Mouse (Mus musculus): ENCODE measurements at regions not wholly inside any gene's neighbourhood (a gene's known extent, or its start where the extent isn't known, plus 50 kb on each side); places are given as distances from the start of the nearest gene placed in this dataset.

DNA sequence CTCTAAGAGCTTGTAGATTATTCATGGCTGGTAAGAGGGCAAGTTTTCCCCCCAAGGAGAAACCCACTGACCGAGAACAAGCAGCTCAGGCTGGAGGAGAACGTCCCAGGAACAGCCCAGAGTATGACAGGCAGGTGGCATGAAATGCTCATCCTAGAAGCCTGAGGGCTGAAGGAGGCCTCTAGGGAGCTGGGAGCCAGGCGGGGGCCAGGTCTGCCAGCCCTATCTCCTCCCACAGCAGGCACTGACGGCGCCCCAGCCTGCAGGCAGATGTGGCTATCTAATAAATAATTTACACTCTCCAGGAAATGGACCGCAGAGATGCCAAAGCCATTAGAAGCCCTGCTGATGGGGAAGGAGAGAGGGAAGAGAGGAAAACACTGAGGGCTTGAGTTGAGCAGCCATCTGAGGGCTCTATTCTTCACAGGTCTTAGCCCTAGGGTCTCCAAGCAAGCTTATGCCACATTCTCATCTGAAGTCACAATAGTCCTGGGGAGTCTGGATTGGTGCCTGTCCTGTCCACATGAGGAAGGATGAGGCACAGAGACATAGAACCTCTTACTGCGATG lies 176.1 kb downstream of the Mycn start:
- TF ChIP-seq CTCF (IDR thresholded peaks at IDR 0.05), result no peak
- H3K27ac ChIP-seq (ENCODE audit: low read depth, low read length), result no peak overlapping the region
- no peak for DNase-seq (ENCODE audit: low spot score)
- 0 out of 2 replicates have a peak, but pooled peaks have one; percentile 31 for ATAC-seq (ENCODE audit: low FRiP score)
- H3K9ac ChIP-seq (replicated peaks; ENCODE audit: low read length, poor library complexity, severe bottlenecking), result no peak overlapping the region
- no peaks in the 10 kb centered on the region for H3K9me3 ChIP-seq (ENCODE audit: low read length)
- H3K36me3 ChIP-seq (ENCODE audit: insufficient read depth, low read length), result no peaks in the 10 kb centered on the region
- 42% methylated on average over 7 of the region's 7 CpGs for WGBS
- no peak overlapping the region for H3K4me3 ChIP-seq (ENCODE audit: low read depth, low read length)
- no peaks in the 10 kb centered on the region for H3K27me3 ChIP-seq (ENCODE audit: insufficient read depth, low read length)
- H3K4me1 ChIP-seq (ENCODE audit: insufficient read depth, low read length), result peaks cover 4% of the 10 kb centered on the region; the same call in 1 of the 2 replicates
- H3K4me2 ChIP-seq (ENCODE audit: low read depth, low read length, poor library complexity, severe bottlenecking), result no peak overlapping the region

DNA sequence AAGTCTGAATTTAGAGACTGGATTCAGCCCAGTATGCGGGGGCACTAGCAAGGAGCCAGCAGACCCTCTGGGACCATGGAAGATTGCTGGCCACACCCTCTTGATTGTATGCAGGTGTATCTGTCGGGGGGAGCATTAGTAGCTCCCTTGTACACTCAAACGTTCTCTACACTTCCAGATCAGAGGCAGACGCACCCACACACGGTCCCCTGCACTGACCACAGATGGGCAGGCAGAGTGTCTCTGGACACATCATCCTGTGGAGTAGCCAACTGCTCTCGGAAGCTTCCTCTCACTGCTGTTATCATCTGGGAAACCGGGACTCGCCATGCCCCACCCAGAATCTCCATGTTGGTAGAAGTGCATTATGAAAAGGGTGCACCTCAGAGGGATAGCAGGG lies 176.7 kb downstream of the Mycn start:
- Histone ChIP-seq H3K27ac (ENCODE audit: low read depth, low read length) (no peak overlapping the region), H3K4me1 (ENCODE audit: insufficient read depth, low read length) (peaks cover 4% of the 10 kb centered on the region; the same call in 1 of the 2 replicates), H3K4me3 (ENCODE audit: low read depth, low read length) (no peak overlapping the region), H3K9me3 (ENCODE audit: low read length) (no peaks in the 10 kb centered on the region), H3K27me3 (ENCODE audit: insufficient read depth, low read length) (no peaks in the 10 kb centered on the region), H3K4me2 (ENCODE audit: low read depth, low read length, poor library complexity, severe bottlenecking) (no peak overlapping the region), H3K36me3 (ENCODE audit: insufficient read depth, low read length) (no peaks in the 10 kb centered on the region), H3K9ac (replicated peaks; ENCODE audit: low read length, poor library complexity, severe bottlenecking) (no peak overlapping the region)
- 79% methylated on average over 8 of the region's 8 CpGs for WGBS
- no peak for ATAC-seq (ENCODE audit: low FRiP score)
- TF ChIP-seq CTCF (IDR thresholded peaks at IDR 0.05), result no peak
- DNase-seq (ENCODE audit: low spot score), result no peak

DNA sequence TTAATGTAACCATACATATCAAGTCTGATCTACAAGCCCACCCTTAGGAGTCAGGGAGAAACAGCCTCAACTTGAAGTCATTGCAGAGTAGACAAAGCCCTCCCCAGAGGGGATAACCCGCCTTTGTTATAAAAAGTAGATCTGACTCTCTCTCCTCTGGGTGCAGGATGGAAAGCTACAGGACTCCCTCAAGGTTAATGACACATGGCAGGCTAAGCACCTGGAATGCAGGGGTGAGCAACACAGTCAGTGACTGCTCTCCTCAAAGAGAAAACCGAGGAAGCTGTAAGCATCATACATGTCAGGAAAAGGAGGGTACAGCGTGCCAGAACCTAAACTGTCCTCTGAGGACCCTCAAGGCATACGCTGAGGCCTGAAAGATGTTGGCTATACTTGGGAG lies 177.1 kb downstream of the Mycn start:
- ATAC-seq (ENCODE audit: low FRiP score), result no peak
- WGBS, result 88% methylated on average over 4 of the region's 4 CpGs
- H3K36me3 ChIP-seq (ENCODE audit: insufficient read depth, low read length), result no peaks in the 10 kb centered on the region
- peaks cover 4% of the 10 kb centered on the region; the same call in 1 of the 2 replicates for H3K4me1 ChIP-seq (ENCODE audit: insufficient read depth, low read length)
- H3K4me2 ChIP-seq (ENCODE audit: low read depth, low read length, poor library complexity, severe bottlenecking), result no peak overlapping the region
- H3K27ac ChIP-seq (ENCODE audit: low read depth, low read length), result no peak overlapping the region
- no peak overlapping the region for H3K9ac ChIP-seq (replicated peaks; ENCODE audit: low read length, poor library complexity, severe bottlenecking)
- no peaks in the 10 kb centered on the region for H3K9me3 ChIP-seq (ENCODE audit: low read length)
- no peak overlapping the region for H3K4me3 ChIP-seq (ENCODE audit: low read depth, low read length)
- no peak for DNase-seq (ENCODE audit: low spot score)
- H3K27me3 ChIP-seq (ENCODE audit: insufficient read depth, low read length), result no peaks in the 10 kb centered on the region
- no peak for TF ChIP-seq CTCF (IDR thresholded peaks at IDR 0.05)

DNA sequence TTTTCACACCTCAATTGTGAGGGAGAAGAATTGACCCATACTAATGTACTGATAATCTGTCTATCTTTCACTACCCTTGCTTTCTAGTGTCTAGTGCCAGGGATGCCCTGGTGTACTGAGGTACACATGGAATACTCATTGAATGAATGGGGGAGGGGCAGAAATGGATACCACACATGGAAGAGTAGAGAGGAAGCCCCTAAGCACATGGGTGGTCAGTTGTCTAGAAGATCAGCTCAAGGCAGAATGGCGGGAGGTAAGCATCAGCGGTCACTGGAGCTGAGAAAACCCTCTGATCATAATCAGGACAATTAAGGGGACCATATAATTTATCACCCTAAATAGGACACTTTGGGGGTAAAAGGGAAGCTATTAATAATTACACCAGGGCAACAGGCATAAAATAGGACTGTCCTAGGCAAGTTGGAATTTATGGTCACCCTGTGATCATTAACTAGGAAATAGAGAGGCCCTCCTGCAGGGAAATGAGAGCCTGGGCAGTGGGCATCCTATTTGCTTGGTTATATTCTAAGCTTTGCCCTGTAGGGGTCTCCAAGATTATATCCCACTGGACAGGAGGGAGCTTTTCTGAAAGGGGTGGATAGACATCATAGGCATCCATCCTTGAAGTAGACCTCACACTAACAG lies 185.3 kb downstream of the Mycn start:
- Histone ChIP-seq H3K4me2 (ENCODE audit: low read depth, low read length, poor library complexity, severe bottlenecking) (no peak overlapping the region), H3K9me3 (ENCODE audit: low read length) (no peaks in the 10 kb centered on the region), H3K4me1 (ENCODE audit: insufficient read depth, low read length) (no peaks in the 10 kb centered on the region), H3K27me3 (ENCODE audit: insufficient read depth, low read length) (no peaks in the 10 kb centered on the region), H3K4me3 (ENCODE audit: low read depth, low read length) (no peak overlapping the region), H3K36me3 (ENCODE audit: insufficient read depth, low read length) (no peaks in the 10 kb centered on the region), H3K9ac (replicated peaks; ENCODE audit: low read length, poor library complexity, severe bottlenecking) (no peak overlapping the region), H3K27ac (ENCODE audit: low read depth, low read length) (no peak overlapping the region)
- no peak for TF ChIP-seq CTCF (IDR thresholded peaks at IDR 0.05)
- ATAC-seq (ENCODE audit: low FRiP score) (no peak), DNase-seq (ENCODE audit: low spot score) (no peak)
- WGBS, result 86% methylated on average over 2 of the region's 2 CpGs

DNA sequence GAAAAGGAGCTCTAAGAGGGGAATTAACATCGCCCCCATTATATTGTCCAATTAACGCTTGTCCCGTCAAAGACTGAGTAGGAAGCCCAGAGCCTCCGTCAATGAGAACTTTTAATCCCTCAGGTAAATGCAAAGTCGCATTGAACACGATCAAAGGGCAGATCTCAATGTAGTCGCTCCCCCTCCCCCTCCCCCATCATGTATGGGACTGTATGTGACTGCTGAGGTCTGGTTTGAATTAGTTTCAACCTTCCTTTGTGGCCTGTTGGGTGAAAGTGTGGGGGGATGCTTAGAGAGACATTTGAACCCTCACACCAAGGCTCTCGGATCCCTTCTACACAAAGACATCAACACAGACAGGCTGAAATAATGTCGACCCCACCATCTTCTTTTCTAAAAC lies 187.9 kb downstream of the Mycn start:
- Histone ChIP-seq H3K4me3 (ENCODE audit: low read depth, low read length) (no peak overlapping the region), H3K36me3 (ENCODE audit: insufficient read depth, low read length) (no peaks in the 10 kb centered on the region), H3K4me1 (ENCODE audit: insufficient read depth, low read length) (no peaks in the 10 kb centered on the region), H3K27me3 (ENCODE audit: insufficient read depth, low read length) (no peaks in the 10 kb centered on the region), H3K27ac (ENCODE audit: low read depth, low read length) (no peak overlapping the region), H3K9ac (replicated peaks; ENCODE audit: low read length, poor library complexity, severe bottlenecking) (no peak overlapping the region), H3K9me3 (ENCODE audit: low read length) (no peaks in the 10 kb centered on the region), H3K4me2 (ENCODE audit: low read depth, low read length, poor library complexity, severe bottlenecking) (no peak overlapping the region)
- ATAC-seq (ENCODE audit: low FRiP score) (no peak), DNase-seq (ENCODE audit: low spot score) (no peak)
- no peak for TF ChIP-seq CTCF (IDR thresholded peaks at IDR 0.05)
- WGBS, result 25% methylated on average over 9 of the region's 9 CpGs

DNA sequence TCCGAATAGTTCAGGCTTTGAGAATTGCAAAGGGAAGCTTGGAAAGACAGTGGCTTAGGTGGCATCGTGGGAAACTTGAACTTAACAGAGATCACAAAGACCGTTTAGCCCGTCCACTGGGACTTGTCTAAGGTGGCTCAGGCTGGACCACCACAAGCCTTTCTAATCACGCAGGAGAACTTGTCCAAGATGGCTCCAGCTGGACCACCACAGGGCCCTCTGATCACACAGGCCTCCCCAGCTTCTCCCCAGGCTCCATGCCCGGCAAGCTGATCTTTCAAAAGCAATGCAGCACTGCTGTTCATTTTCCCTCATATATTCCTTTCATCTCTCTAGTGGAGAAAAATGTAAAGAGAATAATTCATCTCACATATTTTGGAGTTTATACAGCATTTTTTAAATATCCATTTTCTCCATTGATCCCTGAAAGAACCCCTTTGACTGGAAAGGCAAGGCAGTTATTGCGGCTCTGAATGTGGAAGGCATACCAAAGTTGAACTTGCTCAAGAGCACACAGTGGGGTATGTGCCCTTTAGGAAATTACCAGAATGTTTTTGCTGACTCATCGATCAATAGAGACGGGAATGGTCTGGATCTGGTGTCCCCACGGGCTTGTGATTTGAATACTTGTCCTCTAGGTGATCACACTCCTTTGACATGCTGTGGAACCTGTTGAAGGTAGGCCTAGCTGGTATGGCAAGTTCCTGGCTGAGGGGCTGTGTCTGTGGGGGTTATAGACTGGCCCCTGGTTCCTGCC lies 189.9 kb downstream of the Mycn start:
- Histone ChIP-seq H3K27ac (ENCODE audit: low read depth, low read length) (no peak overlapping the region), H3K4me2 (ENCODE audit: low read depth, low read length, poor library complexity, severe bottlenecking) (no peak overlapping the region), H3K36me3 (ENCODE audit: insufficient read depth, low read length) (no peaks in the 10 kb centered on the region), H3K4me3 (ENCODE audit: low read depth, low read length) (no peak overlapping the region), H3K9me3 (ENCODE audit: low read length) (no peaks in the 10 kb centered on the region), H3K9ac (replicated peaks; ENCODE audit: low read length, poor library complexity, severe bottlenecking) (no peak overlapping the region), H3K4me1 (ENCODE audit: insufficient read depth, low read length) (no peaks in the 10 kb centered on the region), H3K27me3 (ENCODE audit: insufficient read depth, low read length) (no peaks in the 10 kb centered on the region)
- ATAC-seq (ENCODE audit: low FRiP score) (no peak), DNase-seq (ENCODE audit: low spot score) (no peak)
- WGBS, result 76% methylated on average over 10 of the region's 10 CpGs
- TF ChIP-seq CTCF (IDR thresholded peaks at IDR 0.05), result no peak
